Mouse (Mus musculus) heart, embryonic 13.5 days (tissue): ENCODE measurements at regions not wholly inside any gene's neighbourhood (a gene's known extent, or its start where the extent isn't known, plus 50 kb on each side); places are given as distances from the start of the nearest gene placed in this dataset.

ENCODE experiments used
- ATAC-seq: fragments of 200-750 bp; cut with Nextera tagmentation; 2 replicates; pipeline ENCODE4 v1.8.0; 2017; ENCODE audit warnings: moderate TSS enrichment; ENCODE audit not compliant: insufficient number of reproducible peaks, low FRiP score, low TSS enrichment; ENCODE audit errors: extremely low read depth
- H3K27ac ChIP-seq: fragments of 300-500 bp; sonication (generic); replicated peaks from 2 replicates; pipeline ENCODE4 v1.5.1; 2015; ENCODE audit warnings: moderate library complexity, mild to moderate bottlenecking, inconsistent platforms
- H3K27me3 ChIP-seq: fragments of 300-500 bp; sonication (generic); replicated peaks from 2 replicates; pipeline ENCODE4 v1.6.1; 2015; ENCODE audit warnings: mild to moderate bottlenecking, inconsistent platforms
- H3K36me3 ChIP-seq: fragments of 300-500 bp; sonication (generic); 2 replicates; pipeline ENCODE4 v1.6.1; 2015; ENCODE audit warnings: mild to moderate bottlenecking, inconsistent platforms
- H3K4me1 ChIP-seq: fragments of 300-500 bp; sonication (generic); 2 replicates; pipeline ENCODE4 v1.6.1; 2015; ENCODE audit warnings: inconsistent platforms
- H3K4me2 ChIP-seq: fragments of 300-500 bp; sonication (generic); 2 replicates; pipeline ENCODE4 v1.6.1; 2015; ENCODE audit warnings: inconsistent platforms, mild to moderate bottlenecking, moderate library complexity
- H3K4me3 ChIP-seq: fragments of 300-500 bp; sonication (generic); 2 replicates; pipeline ENCODE4 v1.5.1; 2015; ENCODE audit warnings: moderate library complexity, mild to moderate bottlenecking, inconsistent platforms
- H3K9ac ChIP-seq: fragments of 300-500 bp; sonication (generic); 2 replicates; pipeline ENCODE4 v1.6.1; 2015; ENCODE audit warnings: inconsistent platforms, mild to moderate bottlenecking, moderate library complexity
- H3K9me3 ChIP-seq: fragments of 300-500 bp; sonication (generic); 2 replicates; pipeline ENCODE4 v1.6.1; 2016; ENCODE audit warnings: inconsistent platforms
- whole genome bisulfite sequencing: fragments of 180-500 bp; shearing (Covaris S2); methylation state at CpG from one replicate; pipeline ENCODE4 v1.1.7; 2015; ENCODE audit warnings: mixed read lengths; 5-methylcytosine and 5-hydroxymethylcytosine counted together

DNA sequence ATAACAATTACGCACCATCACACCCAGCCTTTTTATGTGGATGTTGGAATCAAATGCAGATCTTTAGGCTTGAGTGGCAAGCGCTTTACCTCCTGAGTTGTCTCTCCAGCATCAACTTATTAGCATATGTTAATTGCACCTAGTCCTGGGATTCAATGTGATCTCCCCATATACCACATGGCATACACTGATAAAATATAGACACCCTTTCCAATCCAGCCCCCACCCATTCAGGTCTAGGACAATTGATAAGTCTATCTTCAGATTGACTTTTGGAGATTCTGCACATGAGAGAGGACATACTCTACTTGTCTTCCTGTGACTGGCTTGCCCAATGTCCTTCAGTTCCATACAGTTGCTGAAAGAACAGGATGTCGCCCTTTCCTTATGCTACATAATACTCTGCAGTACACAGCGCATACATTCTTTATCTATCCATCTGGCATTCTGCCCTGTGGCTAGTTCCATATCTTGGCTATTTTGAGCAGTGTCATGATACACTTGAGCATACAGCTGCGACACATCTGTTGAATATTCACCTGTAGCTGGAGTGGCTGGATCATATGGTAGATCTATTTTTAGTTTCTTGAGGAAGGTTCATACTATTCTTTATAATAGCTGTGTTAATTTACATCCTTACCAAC lies 120.3 kb downstream of the Gsdmc2 start:
- Histone ChIP-seq H3K9me3 (no peaks in the 10 kb centered on the region), H3K27me3 (no peaks in the 10 kb centered on the region), H3K4me2 (no peak overlapping the region), H3K36me3 (no peaks in the 10 kb centered on the region), H3K4me3 (no peak overlapping the region), H3K27ac (no peak overlapping the region), H3K9ac (no peak overlapping the region), H3K4me1 (peaks cover 44% of the 10 kb centered on the region)
- WGBS: 69% methylated on average over 5 of the region's 5 CpGs
- no peak for ATAC-seq

DNA sequence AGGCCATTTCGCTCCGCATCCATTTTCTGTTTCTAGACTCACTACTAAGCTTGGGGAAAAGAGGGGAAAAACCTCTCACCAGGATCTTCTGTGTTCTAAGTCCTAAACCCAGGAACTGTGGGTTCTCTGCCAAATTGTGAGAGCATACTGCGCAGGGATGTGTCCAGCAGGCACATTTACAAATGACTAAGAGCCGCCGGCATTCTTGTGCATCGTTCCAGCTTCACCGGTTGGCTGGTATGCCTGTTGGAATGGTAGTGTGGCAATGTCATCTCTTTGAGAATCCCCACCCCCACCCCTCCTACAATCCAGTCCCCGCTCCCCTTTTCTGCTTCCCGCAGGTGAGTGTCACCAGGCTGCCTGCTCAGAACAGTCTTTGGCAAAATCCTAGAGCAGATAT lies 122.0 kb downstream of the Gsdmc2 start:
- 50% methylated on average over 9 of the region's 9 CpGs for WGBS
- Histone ChIP-seq H3K27ac (no peak overlapping the region), H3K36me3 (no peaks in the 10 kb centered on the region)

GRCm38 (mm10) chr15:63721669-63722357 lies 123.2 kb downstream of the Gsdmc2 start:
- ATAC-seq: no peak
- no peaks in the 10 kb centered on the region for H3K9me3 ChIP-seq
- no peak overlapping the region for H3K4me3 ChIP-seq
- H3K27me3 ChIP-seq: no peaks in the 10 kb centered on the region
- H3K27ac ChIP-seq: no peak overlapping the region
- H3K36me3 ChIP-seq: no peaks in the 10 kb centered on the region
- 70% methylated on average over 3 of the region's 3 CpGs for WGBS
- H3K4me2 ChIP-seq: no peak overlapping the region
- H3K4me1 ChIP-seq: peaks cover 38% of the 10 kb centered on the region
- no peak overlapping the region for H3K9ac ChIP-seq

More for the DNA sequence above, 122.0 kb downstream of the Gsdmc2 start:
- no peak for ATAC-seq
- no peak overlapping the region for H3K4me2 ChIP-seq
- H3K4me1 ChIP-seq: peaks cover 44% of the 10 kb centered on the region
- H3K9me3 ChIP-seq: no peaks in the 10 kb centered on the region
- H3K27me3 ChIP-seq: no peaks in the 10 kb centered on the region
- H3K9ac ChIP-seq: no peak overlapping the region
- no peak overlapping the region for H3K4me3 ChIP-seq

DNA sequence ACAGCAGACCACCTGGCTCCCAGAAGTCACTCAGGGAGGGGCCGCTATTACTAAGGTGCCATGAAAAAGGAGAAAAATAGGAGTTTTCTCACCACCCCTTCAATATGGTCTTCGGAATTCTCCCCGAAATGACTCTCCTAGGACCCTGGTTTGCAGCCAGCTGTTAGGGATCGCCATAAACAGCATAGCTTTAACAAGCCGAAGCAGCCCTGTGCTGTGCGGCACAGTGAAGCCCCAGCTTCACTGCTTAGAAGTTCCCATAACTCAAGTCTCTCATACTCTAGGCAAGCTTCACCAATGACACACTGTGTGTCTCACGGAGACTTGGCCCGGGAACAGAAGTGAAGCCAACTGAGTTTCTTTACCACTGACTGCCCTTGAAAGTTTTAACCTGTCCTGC lies 127.2 kb downstream of the Gsdmc2 start:
- H3K4me2 ChIP-seq: no peak overlapping the region
- no peaks in the 10 kb centered on the region for H3K9me3 ChIP-seq
- no peak overlapping the region for H3K27ac ChIP-seq
- no peak overlapping the region for H3K4me3 ChIP-seq
- H3K36me3 ChIP-seq: no peaks in the 10 kb centered on the region
- no peak overlapping the region for H3K9ac ChIP-seq
- no peak for ATAC-seq
- H3K4me1 ChIP-seq: peaks cover 1% of the 10 kb centered on the region; the same call in 1 of the 2 replicates
- 86% methylated on average over 8 of the region's 8 CpGs for WGBS
- no peaks in the 10 kb centered on the region for H3K27me3 ChIP-seq

DNA sequence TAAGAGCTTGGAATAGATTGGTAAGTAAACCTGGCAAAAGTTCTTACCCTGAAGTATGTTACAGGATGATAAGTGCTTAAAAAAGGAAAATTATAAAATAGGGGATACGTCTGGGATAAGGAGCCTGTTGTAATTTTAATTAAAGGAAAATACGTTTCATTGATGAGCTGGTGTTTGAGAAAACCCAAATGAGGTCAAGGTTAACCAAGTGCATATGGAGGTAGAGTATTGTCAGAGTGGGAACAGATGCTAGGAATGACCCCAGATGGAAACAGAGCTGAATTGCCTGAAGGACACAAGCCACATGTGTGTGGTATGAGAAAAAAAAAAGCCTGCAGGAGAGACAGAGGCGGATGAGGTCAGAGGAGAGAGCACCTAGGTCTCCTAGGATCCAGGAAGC lies 131.3 kb downstream of the Gsdmc2 start:
- H3K9me3 ChIP-seq: 0 out of 2 replicates have a peak, but pooled peaks cover 6% of the 10 kb centered on the region
- peaks cover 4% of the 10 kb centered on the region for H3K4me1 ChIP-seq
- no peak overlapping the region for H3K4me2 ChIP-seq
- no peak overlapping the region for H3K27ac ChIP-seq
- no peak overlapping the region for H3K9ac ChIP-seq
- no peaks in the 10 kb centered on the region for H3K36me3 ChIP-seq
- H3K4me3 ChIP-seq: no peak overlapping the region
- WGBS: 76% methylated on average over 3 of the region's 3 CpGs
- H3K27me3 ChIP-seq: no peaks in the 10 kb centered on the region
- ATAC-seq: no peak

DNA sequence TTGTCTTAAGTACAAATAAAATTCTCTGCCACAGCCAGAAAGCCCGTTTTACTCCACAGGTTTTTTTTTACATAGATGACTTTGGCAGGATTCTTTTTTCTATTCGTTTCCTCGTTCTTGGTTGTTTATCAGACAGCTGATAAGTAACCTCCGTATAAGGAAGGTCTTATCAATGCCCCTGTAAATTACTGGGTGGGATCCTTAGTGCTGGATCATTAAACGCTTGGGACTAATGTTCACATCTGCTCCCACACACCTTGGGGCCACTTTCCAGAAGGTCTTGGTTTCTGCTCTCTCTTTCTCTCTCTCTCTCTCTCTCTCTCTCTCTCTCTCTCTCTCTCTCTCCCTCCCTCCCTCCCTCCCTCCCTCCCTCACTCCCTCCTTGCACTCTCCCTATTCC lies 134.6 kb downstream of the Gsdmc2 start:
- WGBS: 4% methylated on average over 5 of the region's 5 CpGs

DNA sequence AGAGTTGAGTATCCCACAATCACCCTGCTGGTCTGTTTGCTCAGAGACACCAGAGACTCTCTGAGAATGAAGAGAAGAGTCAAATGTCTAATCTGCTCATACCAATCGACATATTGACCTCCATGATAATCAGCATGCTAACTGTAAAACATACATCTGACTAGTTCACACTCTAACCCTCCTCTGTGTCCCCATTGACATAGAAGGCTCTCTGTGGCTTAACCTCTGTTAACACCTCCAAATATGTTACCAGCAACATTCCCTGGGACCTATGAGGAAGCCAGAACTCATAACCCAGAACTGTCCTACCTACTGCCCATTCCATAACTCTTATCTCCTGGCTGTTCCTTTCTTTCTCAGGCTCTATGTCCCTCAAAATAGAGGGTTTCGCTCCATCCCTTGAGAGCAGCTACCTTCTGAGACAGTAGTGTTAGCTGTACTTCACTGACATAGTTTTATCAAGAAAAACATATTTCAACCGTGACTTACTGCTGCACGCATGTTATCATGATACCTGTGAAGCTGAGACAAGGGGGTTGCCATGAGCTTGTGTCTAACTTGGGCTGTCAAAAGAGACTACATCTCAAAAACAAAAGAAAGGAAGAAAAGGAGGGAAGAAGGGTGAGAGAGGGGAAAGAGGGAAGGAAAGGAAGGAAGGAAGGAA lies 135.6 kb downstream of the Gsdmc2 start:
- 0 out of 2 replicates have a peak, but pooled peaks cover 6% of the 10 kb centered on the region for H3K9me3 ChIP-seq
- no peak overlapping the region for H3K4me3 ChIP-seq
- H3K4me1 ChIP-seq: peaks cover 4% of the 10 kb centered on the region
- H3K4me2 ChIP-seq: no peak overlapping the region
- H3K27me3 ChIP-seq: no peaks in the 10 kb centered on the region
- no peak overlapping the region for H3K27ac ChIP-seq
- no peak for ATAC-seq
- no peaks in the 10 kb centered on the region for H3K36me3 ChIP-seq
- H3K9ac ChIP-seq: no peak overlapping the region
- WGBS: 81% methylated on average over 4 of the region's 4 CpGs

More for the DNA sequence above, 134.6 kb downstream of the Gsdmc2 start:
- Histone ChIP-seq H3K27ac (no peak overlapping the region), H3K4me2 (no peak overlapping the region), H3K36me3 (no peaks in the 10 kb centered on the region), H3K27me3 (no peaks in the 10 kb centered on the region), H3K4me3 (no peak overlapping the region), H3K9me3 (0 out of 2 replicates have a peak, but pooled peaks cover 6% of the 10 kb centered on the region), H3K9ac (no peak overlapping the region), H3K4me1 (peaks cover 4% of the 10 kb centered on the region)
- ATAC-seq: no peak

- ATAC-seq: no peak
- Histone ChIP-seq H3K27me3 (no peaks in the 10 kb centered on the region), H3K4me3 (no peak overlapping the region), H3K4me2 (no peak overlapping the region), H3K27ac (no peak overlapping the region), H3K9ac (no peak overlapping the region), H3K4me1 (no peaks in the 10 kb centered on the region), H3K9me3 (no peaks in the 10 kb centered on the region), H3K36me3 (no peaks in the 10 kb centered on the region)
- WGBS: 69% methylated on average over 8 of the region's 8 CpGs
These were observed 140.3 kb downstream of the Gsdmc2 start for GRCm38 (mm10) chr15:63704636-63705035.

GRCm38 (mm10) chr15:63697831-63698230 lies 147.1 kb downstream of the Gsdmc2 start:
- Histone ChIP-seq H3K9ac (no peak overlapping the region), H3K36me3 (no peaks in the 10 kb centered on the region), H3K27me3 (no peaks in the 10 kb centered on the region), H3K4me1 (no peaks in the 10 kb centered on the region), H3K9me3 (no peaks in the 10 kb centered on the region), H3K27ac (no peak overlapping the region), H3K4me2 (no peak overlapping the region), H3K4me3 (no peak overlapping the region)
- no peak for ATAC-seq
- 96% methylated on average over 10 of the region's 10 CpGs for WGBS

GRCm38 (mm10) chr15:63694150-63694549 lies 150.8 kb downstream of the Gsdmc2 start:
- 58% methylated on average over 3 of the region's 3 CpGs for WGBS
- ATAC-seq: no peak

GRCm38 (mm10) chr15:63693561-63693960 lies 151.4 kb downstream of the Gsdmc2 start:
- H3K27ac ChIP-seq: no peak overlapping the region
- ATAC-seq: no peak
- 72% methylated on average over 2 of the region's 2 CpGs for WGBS
- no peaks in the 10 kb centered on the region for H3K36me3 ChIP-seq
- no peaks in the 10 kb centered on the region for H3K9me3 ChIP-seq
- H3K27me3 ChIP-seq: no peaks in the 10 kb centered on the region
- H3K9ac ChIP-seq: no peak overlapping the region
- no peak overlapping the region for H3K4me2 ChIP-seq
- no peak overlapping the region for H3K4me3 ChIP-seq
- H3K4me1 ChIP-seq: no peaks in the 10 kb centered on the region

More at GRCm38 (mm10) chr15:63694150-63694549, 150.8 kb downstream of the Gsdmc2 start:
- no peaks in the 10 kb centered on the region for H3K4me1 ChIP-seq
- H3K36me3 ChIP-seq: no peaks in the 10 kb centered on the region
- H3K9me3 ChIP-seq: no peaks in the 10 kb centered on the region
- no peak overlapping the region for H3K4me3 ChIP-seq
- no peak overlapping the region for H3K9ac ChIP-seq
- no peak overlapping the region for H3K4me2 ChIP-seq
- no peaks in the 10 kb centered on the region for H3K27me3 ChIP-seq
- H3K27ac ChIP-seq: no peak overlapping the region
